Mouse (Mus musculus): ENCODE data around the gene Brd3. TPM values are rescaled to one million over a fixed set of nuclear protein-coding genes. Genes with fewer than 3 reads are reported as not detected.
A peak's percentile ranks its signal among the peaks of the same experiment; 100 is the strongest.

Brd3 gene
- polyA plus RNA-seq, 1 experiment from 2014 or later: 122 TPM

DNA sequence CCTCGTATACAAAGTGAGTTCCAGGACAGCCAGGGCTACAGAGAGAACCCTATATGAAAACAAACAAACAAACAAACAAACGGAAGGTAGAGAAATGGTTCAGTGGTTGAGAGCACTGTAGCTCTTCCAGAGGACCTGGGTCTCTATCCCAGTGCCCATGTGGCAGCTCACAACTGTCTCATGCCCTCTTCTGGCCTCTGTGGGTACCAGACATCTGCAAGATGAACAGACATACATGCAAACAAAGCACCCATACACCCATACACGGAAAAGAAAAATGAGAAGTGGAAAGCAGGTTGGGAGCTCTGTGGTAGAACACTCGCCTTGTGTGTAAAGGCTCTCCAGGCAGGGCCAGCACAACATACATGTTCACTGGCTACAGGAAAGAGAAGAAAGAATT lies 27.1 kb downstream of the Brd3 start:
- Histone ChIP-seq H3K9me3 (ENCODE audit: control insufficient read depth, low read length) (no peaks in the 10 kb centered on the region), H3K9ac (ENCODE audit: low read length) (no peak overlapping the region), H3K4me2 (ENCODE audit: low read length) (no peak overlapping the region), H3K4me1 (replicated peaks; ENCODE audit: control insufficient read depth, insufficient read depth, low read length) (no peaks in the 10 kb centered on the region), H3K27ac (ENCODE audit: low read depth) (no peak overlapping the region), H3K27me3 (replicated peaks; ENCODE audit: control insufficient read depth, insufficient read depth, low read length) (no peaks in the 10 kb centered on the region), H3K36me3 (ENCODE audit: control insufficient read depth, insufficient read depth, low read length) (no peaks in the 10 kb centered on the region), H3K4me3 (ENCODE audit: low read depth, low read length) (no peak overlapping the region)
- 69% methylated on average over 4 of the region's 4 CpGs for WGBS
- DNase-seq (ENCODE audit: low spot score) (no peak), ATAC-seq (replicated peaks; ENCODE audit: low FRiP score, low TSS enrichment, low read depth) (no peak)

DNA sequence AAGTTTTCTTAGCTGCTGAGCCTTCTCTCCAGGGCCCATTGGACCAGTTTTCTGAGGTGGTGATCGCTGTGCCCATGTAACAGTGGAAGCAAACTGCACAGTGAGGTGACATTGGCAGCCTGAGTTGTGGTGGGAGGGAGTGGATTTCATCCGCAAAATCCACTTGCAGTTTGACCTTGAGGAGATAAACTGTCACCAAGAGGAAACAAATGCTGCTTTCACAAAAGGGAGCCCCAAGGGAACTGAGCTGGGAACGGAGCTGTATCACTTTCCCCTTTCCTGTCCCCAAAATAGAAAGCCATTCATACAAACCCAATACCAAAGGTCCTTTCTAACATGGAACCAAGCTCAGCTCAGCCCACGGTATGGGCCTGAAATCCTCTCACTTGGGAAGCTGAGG lies 27.6 kb downstream of the Brd3 start:
- H3K36me3 ChIP-seq (ENCODE audit: control insufficient read depth, insufficient read depth, low read length): no peaks in the 10 kb centered on the region
- no peaks in the 10 kb centered on the region for H3K4me1 ChIP-seq (replicated peaks; ENCODE audit: control insufficient read depth, insufficient read depth, low read length)
- no peaks in the 10 kb centered on the region for H3K9me3 ChIP-seq (ENCODE audit: control insufficient read depth, low read length)
- no peak for ATAC-seq (replicated peaks; ENCODE audit: low FRiP score, low TSS enrichment, low read depth)
- no peak overlapping the region for H3K9ac ChIP-seq (ENCODE audit: low read length)
- DNase-seq (ENCODE audit: low spot score): no peak
- no peak overlapping the region for H3K4me2 ChIP-seq (ENCODE audit: low read length)
- H3K4me3 ChIP-seq (ENCODE audit: low read depth, low read length): no peak overlapping the region
- no peak overlapping the region for H3K27ac ChIP-seq (ENCODE audit: low read depth)
- 70% methylated on average over 4 of the region's 4 CpGs for WGBS
- no peaks in the 10 kb centered on the region for H3K27me3 ChIP-seq (replicated peaks; ENCODE audit: control insufficient read depth, insufficient read depth, low read length)

DNA sequence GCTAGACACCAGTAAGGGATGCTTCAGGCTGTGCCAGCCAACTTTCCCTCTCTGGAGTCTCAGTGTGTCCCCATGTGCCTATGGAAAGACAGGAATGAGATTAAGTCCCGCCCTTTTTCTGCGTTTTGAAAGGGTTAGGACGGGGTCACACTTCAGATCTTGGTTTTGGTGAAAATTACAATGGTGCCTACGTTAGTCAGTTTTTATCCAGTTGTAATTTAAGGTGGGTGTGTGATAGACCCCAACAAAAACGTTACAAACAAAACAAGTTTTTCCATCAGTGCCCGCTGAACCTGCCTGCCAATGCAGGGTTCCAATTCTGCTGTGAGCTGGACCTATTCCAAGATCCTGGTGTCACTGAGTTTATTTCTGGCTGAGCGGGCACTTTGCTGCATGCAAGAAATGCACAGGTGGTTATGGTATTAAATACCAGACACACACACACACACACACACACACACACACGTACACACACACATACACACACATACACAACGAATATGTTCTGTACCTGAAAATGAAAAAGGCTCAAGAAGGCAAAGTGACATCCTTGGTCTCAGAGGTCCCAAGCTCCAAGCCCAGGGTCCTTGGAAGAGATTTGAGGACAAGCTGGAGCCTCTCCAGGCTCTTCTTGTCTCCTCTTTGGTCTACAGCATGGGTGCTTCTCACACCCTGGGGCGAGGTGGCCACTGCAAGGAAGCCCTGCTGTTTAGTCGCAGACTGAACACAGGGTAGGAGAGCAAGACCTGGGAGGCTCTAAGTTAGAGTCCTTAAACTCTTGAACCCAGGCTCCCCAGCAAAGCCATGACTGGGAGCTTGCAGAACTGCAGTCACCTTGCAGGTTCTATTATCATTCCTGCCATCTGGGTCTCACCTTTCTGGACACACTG lies 30.9 kb downstream of the Brd3 start:
- no peaks in the 10 kb centered on the region for H3K9me3 ChIP-seq (ENCODE audit: control insufficient read depth, low read length)
- peaks cover 3% of the 10 kb centered on the region; the same call in 1 of the 2 replicates for H3K36me3 ChIP-seq (ENCODE audit: control insufficient read depth, insufficient read depth, low read length)
- no peaks in the 10 kb centered on the region for H3K27me3 ChIP-seq (replicated peaks; ENCODE audit: control insufficient read depth, insufficient read depth, low read length)
- ATAC-seq (replicated peaks; ENCODE audit: low FRiP score, low TSS enrichment, low read depth): no peak
- peaks cover 27% of the 10 kb centered on the region for H3K4me1 ChIP-seq (replicated peaks; ENCODE audit: control insufficient read depth, insufficient read depth, low read length)
- H3K9ac ChIP-seq (ENCODE audit: low read length): peak overlapping the region; percentile 94
- peak overlapping the region; percentile 93 for H3K27ac ChIP-seq (ENCODE audit: low read depth)
- H3K4me3 ChIP-seq (ENCODE audit: low read depth, low read length): peak overlapping the region; percentile 78
- peak overlapping the region; percentile 97 for H3K4me2 ChIP-seq (ENCODE audit: low read length)
- DNase-seq (ENCODE audit: low spot score): no peak
- 26% methylated on average over 11 of the region's 11 CpGs for WGBS

- Histone ChIP-seq H3K4me2 (ENCODE audit: low read length) (peak overlapping the region; percentile 97), H3K36me3 (ENCODE audit: control insufficient read depth, insufficient read depth, low read length) (peaks cover 3% of the 10 kb centered on the region; the same call in 1 of the 2 replicates), H3K4me1 (replicated peaks; ENCODE audit: control insufficient read depth, insufficient read depth, low read length) (peaks cover 29% of the 10 kb centered on the region), H3K27me3 (replicated peaks; ENCODE audit: control insufficient read depth, insufficient read depth, low read length) (no peaks in the 10 kb centered on the region), H3K9ac (ENCODE audit: low read length) (peak overlapping the region; percentile 94), H3K4me3 (ENCODE audit: low read depth, low read length) (peak overlapping the region; percentile 78), H3K9me3 (ENCODE audit: control insufficient read depth, low read length) (no peaks in the 10 kb centered on the region), H3K27ac (ENCODE audit: low read depth) (peak overlapping the region; percentile 93)
- peak; percentile 88 for DNase-seq (ENCODE audit: low spot score)
- ATAC-seq (replicated peaks; ENCODE audit: low FRiP score, low TSS enrichment, low read depth): peak; percentile 98
- under 1% methylated on average over 94 of the region's 96 CpGs for WGBS
Observed at GRCm38 (mm10) chr2:27475495-27476302, 31.8 kb downstream of the Brd3 start.

GRCm38 (mm10) chr2:27474621-27475484 lies 32.6 kb downstream of the Brd3 start:
- H3K9me3 ChIP-seq (ENCODE audit: control insufficient read depth, low read length): no peaks in the 10 kb centered on the region
- H3K9ac ChIP-seq (ENCODE audit: low read length): peak overlapping the region; percentile 94
- DNase-seq (ENCODE audit: low spot score) (peak; percentile 74), ATAC-seq (replicated peaks; ENCODE audit: low FRiP score, low TSS enrichment, low read depth) (peak; percentile 37)
- H3K4me3 ChIP-seq (ENCODE audit: low read depth, low read length): peak overlapping the region; percentile 78
- H3K4me1 ChIP-seq (replicated peaks; ENCODE audit: control insufficient read depth, insufficient read depth, low read length): peaks cover 33% of the 10 kb centered on the region
- H3K27me3 ChIP-seq (replicated peaks; ENCODE audit: control insufficient read depth, insufficient read depth, low read length): no peaks in the 10 kb centered on the region
- peak overlapping the region; percentile 97 for H3K4me2 ChIP-seq (ENCODE audit: low read length)
- peak overlapping the region; percentile 93 for H3K27ac ChIP-seq (ENCODE audit: low read depth)
- peaks cover 3% of the 10 kb centered on the region; the same call in 1 of the 2 replicates for H3K36me3 ChIP-seq (ENCODE audit: control insufficient read depth, insufficient read depth, low read length)
- WGBS: under 1% methylated on average over 71 of the region's 84 CpGs

DNA sequence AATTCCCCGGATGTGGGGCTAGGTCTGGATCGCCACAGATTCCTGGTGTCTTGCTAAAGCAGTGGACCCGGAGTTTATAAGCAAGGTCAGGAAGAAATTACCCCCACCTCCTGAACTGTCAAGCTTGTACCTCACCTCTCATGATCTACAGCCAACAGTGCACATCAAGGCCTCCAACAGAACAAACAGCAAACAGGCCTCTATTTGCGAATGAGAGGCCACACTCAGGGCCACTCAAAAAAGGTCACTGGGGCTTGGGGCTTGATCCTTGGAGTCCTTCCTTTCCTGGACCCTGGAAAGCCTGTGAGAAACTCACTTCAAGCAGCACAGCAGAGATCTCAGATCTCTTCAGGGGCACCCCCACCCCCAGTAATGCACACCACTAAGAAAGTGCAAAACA lies 33.6 kb downstream of the Brd3 start:
- Histone ChIP-seq H3K27ac (ENCODE audit: low read depth) (no peak overlapping the region), H3K9me3 (ENCODE audit: control insufficient read depth, low read length) (no peaks in the 10 kb centered on the region), H3K9ac (ENCODE audit: low read length) (peak overlapping the region; percentile 94), H3K4me3 (ENCODE audit: low read depth, low read length) (peak overlapping the region; percentile 78), H3K4me2 (ENCODE audit: low read length) (peak overlapping the region; percentile 97), H3K36me3 (ENCODE audit: control insufficient read depth, insufficient read depth, low read length) (peaks cover 3% of the 10 kb centered on the region; the same call in 1 of the 2 replicates), H3K27me3 (replicated peaks; ENCODE audit: control insufficient read depth, insufficient read depth, low read length) (no peaks in the 10 kb centered on the region), H3K4me1 (replicated peaks; ENCODE audit: control insufficient read depth, insufficient read depth, low read length) (peaks cover 40% of the 10 kb centered on the region)
- 11% methylated on average over 4 of the region's 4 CpGs for WGBS
- ATAC-seq (replicated peaks; ENCODE audit: low FRiP score, low TSS enrichment, low read depth) (no peak), DNase-seq (ENCODE audit: low spot score) (no peak)

GRCm38 (mm10) chr2:27473061-27473765 lies 34.2 kb downstream of the Brd3 start:
- ATAC-seq (replicated peaks; ENCODE audit: low FRiP score, low TSS enrichment, low read depth) (no peak), DNase-seq (ENCODE audit: low spot score) (no peak)
- peak overlapping the region; percentile 94 for H3K9ac ChIP-seq (ENCODE audit: low read length)
- H3K36me3 ChIP-seq (ENCODE audit: control insufficient read depth, insufficient read depth, low read length): peaks cover 3% of the 10 kb centered on the region; the same call in 1 of the 2 replicates
- H3K9me3 ChIP-seq (ENCODE audit: control insufficient read depth, low read length): no peaks in the 10 kb centered on the region
- no peak overlapping the region for H3K27ac ChIP-seq (ENCODE audit: low read depth)
- H3K4me1 ChIP-seq (replicated peaks; ENCODE audit: control insufficient read depth, insufficient read depth, low read length): peaks cover 40% of the 10 kb centered on the region
- H3K4me3 ChIP-seq (ENCODE audit: low read depth, low read length): peak overlapping the region; percentile 78
- H3K27me3 ChIP-seq (replicated peaks; ENCODE audit: control insufficient read depth, insufficient read depth, low read length): no peaks in the 10 kb centered on the region
- 59% methylated on average over 7 of the region's 7 CpGs for WGBS
- peak overlapping the region; percentile 97 for H3K4me2 ChIP-seq (ENCODE audit: low read length)

Measured in intestine, embryonic 14.5 days (tissue).